Mouse (Mus musculus) right cerebral cortex, postnatal 10 days (tissue): ENCODE results near the gene Bax.

Source experiments
- DNase-seq, 2 experiments: peaks; one replicate each; pipeline ENCODE4 v3.0.0; 2021; ENCODE audit warnings: low spot score in 2 of 2

The Bax gene

DNA sequence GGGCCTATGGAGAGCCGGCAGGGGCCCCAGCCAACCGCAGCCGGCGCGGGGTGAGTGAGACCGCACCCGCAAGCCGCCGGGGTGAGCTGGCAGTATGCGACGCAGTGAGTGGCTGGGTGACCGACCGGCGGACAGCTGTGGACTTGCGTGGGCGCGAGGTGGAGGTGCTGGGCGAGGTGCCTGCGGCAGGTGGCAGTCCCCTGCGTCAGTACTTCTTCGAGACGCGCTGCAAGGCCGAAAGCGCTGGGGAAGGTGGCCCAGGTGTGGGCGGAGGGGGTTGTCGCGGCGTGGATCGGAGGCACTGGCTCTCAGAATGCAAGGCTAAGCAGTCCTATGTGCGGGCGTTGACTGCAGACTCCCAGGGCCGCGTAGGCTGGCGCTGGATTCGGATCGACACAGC is 51.1 kb downstream of the Bax start:
- peak in 1 of 2 experiments; percentile 36 for DNase-seq

DNA sequence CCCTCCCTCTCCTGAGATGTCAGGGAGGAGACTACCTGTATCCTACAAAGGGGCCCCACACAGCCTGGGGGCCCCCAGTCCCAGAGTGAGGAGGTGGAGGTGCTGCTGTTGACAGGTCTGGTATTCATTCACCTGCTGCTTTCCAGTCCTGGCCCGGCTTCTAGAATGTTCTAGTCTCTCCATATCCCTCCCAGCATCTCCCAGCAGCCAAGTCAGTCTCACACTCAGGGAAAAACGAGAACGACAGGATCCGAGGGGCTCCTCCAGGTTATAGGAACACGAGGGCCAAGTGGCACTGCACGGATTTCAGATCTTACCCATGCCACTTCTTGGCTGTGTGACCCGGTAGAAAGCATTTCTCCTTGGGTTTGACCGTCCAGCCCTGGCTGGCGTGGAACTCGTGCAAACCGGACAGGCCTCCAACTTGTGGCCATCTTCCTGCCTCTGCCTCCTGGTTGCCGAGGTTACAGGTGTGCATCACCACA is 51.9 kb downstream of the Bax start:
- no peak for DNase-seq

DNA sequence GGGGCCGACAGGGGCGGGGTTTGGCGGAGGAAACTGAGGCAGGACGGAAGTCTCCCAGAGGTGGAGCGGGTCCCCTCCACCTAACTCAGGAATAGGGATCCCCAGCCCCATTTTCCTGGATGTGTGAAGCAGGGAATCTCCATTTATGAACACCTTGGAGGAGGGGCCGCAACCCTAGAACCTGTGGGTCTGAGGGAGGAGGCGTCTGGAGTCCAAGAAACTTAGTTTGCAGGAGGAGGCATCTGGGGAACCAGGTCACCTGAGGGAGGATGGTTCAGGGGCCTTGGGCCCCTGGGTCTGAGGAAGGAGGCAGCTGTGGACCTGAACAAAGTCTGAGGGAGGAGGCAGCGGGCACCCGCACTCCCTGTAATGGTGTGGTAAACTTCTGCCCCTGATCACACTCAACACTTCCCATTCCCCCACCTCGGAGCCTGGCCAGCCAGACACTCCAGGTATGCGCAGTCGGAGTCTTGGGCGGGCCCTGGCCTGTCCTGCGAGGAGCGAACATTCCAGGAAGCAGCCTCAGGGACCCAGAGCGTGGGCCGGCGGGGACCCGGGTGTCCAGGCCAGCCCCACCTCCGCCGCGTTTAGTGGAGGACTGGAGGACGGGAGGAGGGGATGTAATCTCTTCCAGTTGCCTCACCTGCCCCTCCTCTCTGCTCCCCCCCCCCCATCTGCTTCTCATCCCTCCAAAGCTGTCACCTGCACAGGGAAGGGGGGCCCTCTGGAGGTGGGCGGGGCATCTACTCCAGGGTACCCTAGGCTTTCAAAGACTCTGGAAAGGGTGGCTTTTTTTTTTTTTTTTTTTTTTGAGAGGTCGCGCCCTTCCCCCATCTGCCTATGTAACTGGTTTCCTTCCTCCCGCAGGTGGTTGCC is 52.6 kb downstream of the Bax start:
- DNase-seq = no peak

GRCm38 (mm10) chr7:45413113-45413863 is 53.4 kb downstream of the Bax start, which contains the start of gene Ntf5:
Gene Ntf5 (plus strand): TSS chr7:45413695.
- no peak for DNase-seq

- DNase-seq = no peak
Observed at GRCm38 (mm10) chr7:45412421-45412820, 54.3 kb downstream of the Bax start.
